27 mouse cellular contexts compared by ENCODE assay signal in the genomic region with DNA sequence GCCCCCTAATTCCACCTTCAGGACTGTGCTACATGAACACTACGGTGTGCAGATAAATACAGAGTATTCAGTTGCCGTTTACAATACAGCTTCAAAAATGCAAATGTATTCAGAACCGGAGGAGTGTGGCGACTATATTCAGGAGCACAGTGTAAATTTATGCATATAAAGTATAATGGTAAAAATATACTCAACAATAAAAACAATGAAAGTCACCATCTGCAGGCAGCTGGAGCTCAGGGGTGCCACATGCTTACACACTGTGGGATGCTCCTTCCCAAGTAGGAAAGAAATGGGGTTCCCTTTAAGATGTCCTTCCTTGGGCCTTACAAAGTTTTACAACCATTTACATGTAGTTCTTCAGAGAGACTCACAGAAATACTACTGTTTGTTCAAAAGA. TPM values are rescaled to one million over a fixed set of nuclear protein-coding genes. Genes with fewer than 3 reads are reported as not detected.
"Had no signal": no experiment of that assay in that cellular context is flagged by ENCODE, and none has a peak within 500 bp of the region (broad histone marks: within the 10 kb centered on the region; RNA-seq: fewer than 3 reads in every experiment).

No protein-coding gene starts in this region.

- H3K36me3 ChIP-seq: hindbrain, embryonic 12.5 days; intestine, embryonic 15.5 days; liver, embryonic 13.5 days had no signal

- H3K27me3 ChIP-seq: heart, embryonic 12.5 days; hindbrain, embryonic 12.5 days; intestine, embryonic 15.5 days; limb, embryonic 12.5 days; liver, embryonic 13.5 days; liver, embryonic 15.5 days had no signal

- ATAC-seq: hindbrain, embryonic 16.5 days; inflammation-experienced regulatory T-cells, adult 6 months; intestine, embryonic 15.5 days; intestine, postnatal 0 days; liver, postnatal 0 days had no signal

- H3K9ac ChIP-seq: hindbrain, embryonic 12.5 days; hindbrain, embryonic 14.5 days; intestine, embryonic 15.5 days; limb, embryonic 12.5 days; liver, embryonic 13.5 days; liver, embryonic 15.5 days; liver, postnatal 0 days had no signal

- H3K27ac ChIP-seq: hindbrain, embryonic 10.5 days; hindbrain, embryonic 12.5 days; hindbrain, embryonic 14.5 days; intestine, embryonic 15.5 days; layer of hippocampus, adult 2 months; limb, embryonic 10.5 days; limb, embryonic 12.5 days; liver, embryonic 13.5 days; liver, embryonic 15.5 days had no signal

- H3K9me3 ChIP-seq: heart, embryonic 12.5 days; hindbrain, embryonic 10.5 days; hindbrain, embryonic 12.5 days; intestine, embryonic 15.5 days; limb, embryonic 10.5 days; limb, embryonic 12.5 days; liver, embryonic 13.5 days; liver, embryonic 15.5 days had no signal

- H3K4me3 ChIP-seq: hindbrain, embryonic 10.5 days; hindbrain, embryonic 12.5 days; intestine, embryonic 15.5 days; layer of hippocampus, adult 2 months; left cerebral cortex, adult 2 months; limb, embryonic 10.5 days; limb, embryonic 12.5 days; liver, embryonic 13.5 days; liver, embryonic 15.5 days had no signal

- DNase-seq: gastrocnemius, postnatal 25 days; heart, adult 18-20 months; heart, postnatal 10 days; heart, postnatal 36 days; kidney, adult 18-20 months; kidney, adult 8-10 months; kidney, postnatal 10 days; kidney, postnatal 25 days; kidney, postnatal 4 days; liver; liver, embryonic 13.5 days; liver, postnatal 0 days had no signal

- H3K4me2 ChIP-seq: hindbrain, embryonic 12.5 days; hindbrain, embryonic 14.5 days; limb, embryonic 12.5 days; liver, embryonic 11.5 days; liver, embryonic 15.5 days had no signal

RNA-seq across cellular contexts. Expression of a gene that starts 48.7 kb away (rescaled TPM):
- total RNA-seq: gastrocnemius, postnatal 25 days; granulocyte monocyte progenitor cell, adult 5-6 weeks had no signal
- polyA plus RNA-seq: inflammation-experienced regulatory T-cells, adult 6 months; liver, postnatal 0 days had no signal
